Mouse (Mus musculus) kidney, adult 2 months (tissue): Measurements from ENCODE around the gene Stk40.
A peak's percentile ranks its signal among the peaks of the same experiment; 100 is the strongest.

Experiments used
- CTCF ChIP-seq: fragments of 200-500 bp; conservative IDR thresholded peaks from 2 replicates; pipeline ENCODE4 v1.5.1; 2011; ENCODE audit warnings: low read depth, mild to moderate bottlenecking, control low read depth, low read length, moderate library complexity, mixed read lengths; ENCODE audit not compliant: insufficient read depth, insufficient read length
- POLR2A ChIP-seq: fragments of 200-500 bp; IDR thresholded peaks from one replicate; pipeline ENCODE4 v1.6.1; 2011; ENCODE audit warnings: low read depth, low read length, control low read depth

DNA sequence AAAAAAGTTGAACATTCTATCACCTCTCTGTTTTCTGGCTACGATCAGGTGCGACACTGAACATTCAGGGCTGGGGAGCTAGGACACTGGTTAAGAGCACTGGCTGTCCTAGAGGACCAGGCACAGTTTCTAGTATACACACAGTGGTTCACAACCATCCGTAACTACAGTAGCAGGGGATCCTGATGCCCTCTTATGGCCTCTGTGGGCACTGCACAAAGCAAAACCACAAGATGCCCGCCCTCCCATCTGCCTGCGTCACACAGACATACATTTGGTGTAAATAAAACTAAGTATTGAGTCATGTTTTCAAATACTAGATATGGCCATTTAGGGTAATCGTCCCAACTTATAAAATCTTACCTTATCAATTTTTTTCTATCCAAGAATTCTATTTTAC is 53.8 kb downstream of the Stk40 start:
- TF ChIP-seq CTCF: peak; percentile 47
- TF ChIP-seq POLR2A: no peak
